Comparison of ENCODE assay signal across 19 mouse cellular contexts in the genomic region with DNA sequence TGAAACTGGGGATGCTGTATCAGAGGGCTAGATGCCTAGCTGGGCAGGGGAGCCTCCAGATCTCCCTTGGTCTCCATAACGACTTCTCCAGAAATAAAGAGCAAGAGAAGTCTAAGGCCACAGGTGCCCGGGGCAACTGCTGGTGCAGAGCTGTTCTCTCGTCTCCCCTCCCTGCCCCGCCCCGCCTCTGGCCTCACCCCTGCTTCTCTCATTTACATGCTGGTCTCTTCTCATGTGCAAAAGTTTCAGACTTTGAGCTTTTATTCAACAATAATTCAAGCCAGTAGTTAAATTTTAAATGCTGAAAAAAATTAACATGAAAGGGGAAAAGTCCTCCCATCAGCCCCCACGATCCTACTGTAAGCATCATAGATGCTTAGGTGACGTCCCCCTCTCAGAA. TPM values are rescaled to one million over a fixed set of nuclear protein-coding genes. Genes with fewer than 3 reads are reported as not detected.
A peak's percentile ranks its signal among the peaks of the same experiment; 100 is the strongest.
DNase-seq lines count a peak whose midpoint lies in the region; ATAC-seq lines count a peak whose summit lies in the region.
"Had no signal": no experiment of that assay in that cellular context is flagged by ENCODE, and none has a peak within 500 bp of the region (broad histone marks: within the 10 kb centered on the region; RNA-seq: fewer than 3 reads in every experiment).

No protein-coding gene starts in this region.

- ATAC-seq in kidney, embryonic 14.5 days (ENCODE audit: low FRiP score, low TSS enrichment): no peak
- no peak for ATAC-seq in megakaryocyte, adult 5-6 weeks (ENCODE audit: poor library complexity, severe bottlenecking)
- ATAC-seq: forebrain, embryonic 14.5 days had no signal

- 58% methylated on average over 7 of the region's 7 CpGs for WGBS in kidney, embryonic 14.5 days

- H3K4me1 ChIP-seq in kidney, embryonic 14.5 days (ENCODE audit: control insufficient read depth, insufficient read depth, low read length): peaks cover 31% of the 10 kb centered on the region
- H3K4me1 ChIP-seq: heart, embryonic 15.5 days; hindbrain, embryonic 15.5 days had no signal

- H3K4me2 ChIP-seq in kidney, embryonic 14.5 days (replicated peaks; ENCODE audit: low read depth, low read length): no peak overlapping the region
- H3K4me2 ChIP-seq: heart, embryonic 11.5 days; heart, embryonic 15.5 days; hindbrain, embryonic 15.5 days had no signal

- H3K9ac ChIP-seq in kidney, embryonic 14.5 days (ENCODE audit: low read depth, low read length): no peak overlapping the region
- H3K9ac ChIP-seq: heart, embryonic 15.5 days; hindbrain, embryonic 15.5 days had no signal

- H3K27me3 ChIP-seq in kidney, embryonic 14.5 days (ENCODE audit: control insufficient read depth, insufficient read depth, low read length): no peaks in the 10 kb centered on the region
- H3K27me3 ChIP-seq: heart, embryonic 15.5 days; hindbrain, embryonic 15.5 days had no signal

- peak; percentile 49 for DNase-seq in kidney, adult 11 months
- peak; percentile 79 for DNase-seq in kidney, adult 9 months
- DNase-seq in kidney, postnatal 14 days: peak; percentile 65
- DNase-seq in neural tube, embryonic 10.5 days (ENCODE audit: extremely low spot score, low spot score): no peak
- DNase-seq in retina, postnatal 1 day: no peak
- DNase-seq: adrenal gland, adult 8-10 months; adrenal gland, postnatal 36 days; cerebellum, adult 2 months; cerebellum, postnatal 10 days; gastrocnemius, postnatal 10 days; heart, adult 2 months; heart, postnatal 14 days had no signal

- H3K36me3 ChIP-seq in kidney, embryonic 14.5 days (ENCODE audit: control insufficient read depth, insufficient read depth, low read length): peaks cover 32% of the 10 kb centered on the region; the same call in 1 of the 2 replicates

- H3K9me3 ChIP-seq in kidney, embryonic 14.5 days (ENCODE audit: control insufficient read depth, low read length): no peaks in the 10 kb centered on the region
- H3K9me3 ChIP-seq: embryonic facial prominence, embryonic 10.5 days; heart, embryonic 15.5 days; hindbrain, embryonic 15.5 days had no signal

- no peak overlapping the region for H3K27ac ChIP-seq in kidney, embryonic 14.5 days (ENCODE audit: low read depth, low read length)
- H3K27ac ChIP-seq: embryonic facial prominence, embryonic 10.5 days; heart, adult 2 months; heart, embryonic 15.5 days; hindbrain, embryonic 15.5 days had no signal

- H3K4me3 ChIP-seq in kidney, embryonic 14.5 days (ENCODE audit: low read length): no peak overlapping the region
- H3K4me3 ChIP-seq: embryonic facial prominence, embryonic 10.5 days; heart, adult 2 months; heart, embryonic 15.5 days; hindbrain, embryonic 15.5 days had no signal

RNA-seq across cellular contexts. Expression of a gene that starts 30.8 kb away (rescaled TPM):
- 26.6 and 40.4 TPM in 2 replicates for polyA plus RNA-seq in kidney, embryonic 14.5 days (2014; fragmentation: Nextera tagmentation; extraction: Ambion mirVana)
- total RNA-seq in megakaryocyte, adult 5-6 weeks (2015): 17.0 and 22.8 TPM in 2 replicates
- 69.9 and 92.7 TPM in 2 replicates for total RNA-seq in megakaryocyte, adult 5-6 weeks (2017)

Comparison
In these comparisons a context has a peak if more than half of its experiments do, and no peak if none do; other contexts are left out.
1. DNase-seq: peak in kidney, adult 11 months (single experiment), kidney, adult 9 months (single experiment) and kidney, postnatal 14 days (single experiment); none in neural tube, embryonic 10.5 days (single experiment) and retina, postnatal 1 day (single experiment).